Mouse (Mus musculus): ENCODE results near the gene AI837181.

AI837181 gene

DNA sequence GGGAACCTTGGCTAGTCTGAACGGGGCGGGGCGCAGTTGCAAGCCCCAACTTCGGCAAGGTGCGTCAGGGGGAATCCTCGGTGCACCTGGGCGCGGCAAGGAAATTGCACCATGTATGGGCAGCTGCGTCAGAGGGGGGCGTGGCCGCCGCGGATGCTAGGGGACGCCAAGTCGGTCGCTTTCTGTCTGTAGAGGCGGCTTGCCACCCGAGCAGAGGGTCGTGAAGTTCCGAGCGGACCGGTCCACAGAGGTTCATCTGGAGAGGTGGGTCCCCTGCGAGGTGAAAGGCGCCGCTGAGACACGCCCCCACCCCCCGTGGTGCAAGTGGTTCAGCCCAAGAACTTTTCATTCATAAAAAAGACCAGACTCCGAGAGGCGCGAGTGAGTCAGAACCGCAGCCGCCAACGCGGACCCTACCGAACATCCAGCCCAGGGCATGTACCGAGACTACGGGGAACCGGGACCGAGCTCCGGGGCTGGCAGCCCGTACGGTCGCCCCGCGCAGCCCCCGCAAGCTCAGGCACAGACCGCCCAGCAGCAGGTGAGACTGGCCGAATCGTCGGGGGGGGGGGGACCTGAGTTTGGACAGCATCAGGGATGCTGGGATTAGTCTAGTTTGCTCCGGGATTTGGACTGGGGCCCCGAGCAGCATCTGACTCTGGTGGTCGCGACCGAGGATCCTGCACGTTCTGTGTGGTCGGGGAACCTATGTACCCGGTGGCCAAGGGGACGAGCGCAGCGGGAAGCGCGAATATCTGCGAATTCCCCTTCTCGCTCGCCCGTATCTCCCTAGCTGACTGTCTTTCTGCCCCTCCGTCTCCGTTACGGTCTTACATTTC is 22.8 kb downstream of the AI837181 start, which contains the start of gene Fosl1:
Fosl1 (plus strand) TSS at position 33 of the 839 bp plus-strand sequence.
- DNase-seq (ENCODE audit: extremely low spot score) = peak; percentile 66

GRCm38 (mm10) chr19:5448354-5449150 is 23.6 kb downstream of the AI837181 start:
- no peak for DNase-seq (ENCODE audit: extremely low spot score)

- no peak for DNase-seq (ENCODE audit: extremely low spot score)
These were observed 24.7 kb downstream of the AI837181 start for GRCm38 (mm10) chr19:5449673-5450072.

DNA sequence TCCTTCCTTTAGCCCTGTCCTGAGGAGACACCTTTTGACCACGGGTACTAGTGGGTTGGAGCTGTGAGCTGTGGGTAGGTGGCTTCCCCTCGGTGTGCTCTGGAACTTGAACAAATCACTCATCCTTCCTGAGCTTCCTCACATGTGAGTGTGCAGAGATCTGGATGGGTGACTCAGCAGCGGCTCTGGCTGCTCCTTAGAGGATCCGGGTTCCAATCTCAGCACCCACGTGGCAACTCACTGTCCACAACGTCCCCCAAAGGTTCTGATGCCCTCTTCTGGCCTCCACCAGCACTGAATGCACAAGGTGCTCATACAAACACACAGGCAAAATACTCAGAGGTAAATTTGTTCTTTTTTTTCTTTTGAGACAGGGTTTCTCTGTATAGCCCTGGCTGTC is 26.8 kb downstream of the AI837181 start:
- DNase-seq (ENCODE audit: extremely low spot score) = no peak

DNA sequence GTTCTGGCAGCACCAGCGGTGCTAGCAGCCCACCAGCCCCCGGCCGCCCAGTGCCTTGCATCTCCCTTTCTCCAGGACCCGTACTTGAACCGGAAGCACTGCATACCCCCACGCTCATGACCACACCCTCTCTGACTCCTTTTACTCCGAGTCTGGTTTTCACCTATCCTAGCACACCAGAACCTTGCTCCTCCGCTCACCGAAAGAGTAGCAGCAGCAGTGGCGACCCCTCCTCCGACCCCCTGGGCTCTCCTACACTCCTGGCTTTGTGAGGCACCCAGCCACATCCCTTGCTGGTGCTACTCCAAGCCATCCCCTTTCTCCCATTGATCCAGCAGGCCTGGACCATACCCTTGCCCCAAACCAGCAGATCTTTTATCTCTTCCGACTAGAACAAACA is 30.1 kb downstream of the AI837181 start:
- no peak for DNase-seq (ENCODE audit: extremely low spot score)

DNA sequence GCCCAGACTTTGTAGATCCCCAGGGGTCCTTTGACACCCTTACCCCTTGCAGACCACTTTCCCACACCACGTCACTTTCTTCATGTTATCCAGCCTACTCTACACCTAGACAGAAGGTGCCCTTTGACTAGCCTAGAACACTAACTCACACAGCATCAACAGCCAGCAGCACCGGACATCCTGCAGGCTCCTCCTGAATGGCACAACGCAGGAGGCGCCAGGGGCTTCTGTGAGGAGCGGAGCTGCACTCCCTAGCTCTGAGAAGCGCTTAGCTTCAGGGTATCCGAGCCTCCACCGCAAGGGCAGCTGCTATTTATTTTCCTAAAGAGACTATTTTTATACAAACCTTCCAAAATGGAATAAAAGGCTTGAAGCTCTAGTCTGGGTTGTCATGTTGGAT is 30.6 kb downstream of the AI837181 start:
- no peak for DNase-seq (ENCODE audit: extremely low spot score)

DNA sequence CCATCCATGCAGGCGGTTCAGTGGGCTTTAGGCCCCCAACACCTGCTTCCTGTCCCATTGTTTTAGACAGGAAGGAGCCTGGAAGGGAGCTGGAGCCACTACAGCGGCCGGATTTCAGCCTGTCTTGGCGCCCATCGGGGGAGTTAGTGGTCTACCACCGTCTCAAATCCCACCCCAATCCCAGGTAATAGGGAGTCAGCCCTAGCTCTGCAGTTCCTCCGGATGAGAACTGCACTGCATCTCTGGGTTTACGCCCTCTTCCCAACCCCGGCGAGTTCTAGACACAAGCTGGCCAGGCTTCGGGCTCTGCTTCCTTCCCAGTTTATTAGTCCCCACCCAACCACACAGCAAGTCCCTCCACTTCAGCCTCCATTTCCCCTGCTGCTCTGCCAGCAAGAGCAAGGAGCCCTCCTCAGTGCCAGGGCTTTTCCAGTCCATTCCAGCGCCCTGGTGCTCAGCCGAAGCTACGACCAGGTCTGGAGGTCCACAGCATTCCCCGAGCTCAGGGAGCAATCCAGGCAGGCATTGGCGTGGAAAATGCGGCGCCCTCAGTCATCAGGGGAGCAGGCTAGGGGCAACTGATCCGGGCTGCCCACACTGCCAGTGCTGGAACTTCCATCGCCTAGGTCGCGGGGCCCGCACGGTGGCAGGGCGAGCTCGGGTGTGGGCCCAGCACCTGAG is 31.4 kb downstream of the AI837181 start:
- peak; percentile 29 for DNase-seq (ENCODE audit: extremely low spot score)

GRCm38 (mm10) chr19:5456922-5457745 is 32.2 kb downstream of the AI837181 start:
- peak; percentile 94 for DNase-seq (ENCODE audit: extremely low spot score)

DNA sequence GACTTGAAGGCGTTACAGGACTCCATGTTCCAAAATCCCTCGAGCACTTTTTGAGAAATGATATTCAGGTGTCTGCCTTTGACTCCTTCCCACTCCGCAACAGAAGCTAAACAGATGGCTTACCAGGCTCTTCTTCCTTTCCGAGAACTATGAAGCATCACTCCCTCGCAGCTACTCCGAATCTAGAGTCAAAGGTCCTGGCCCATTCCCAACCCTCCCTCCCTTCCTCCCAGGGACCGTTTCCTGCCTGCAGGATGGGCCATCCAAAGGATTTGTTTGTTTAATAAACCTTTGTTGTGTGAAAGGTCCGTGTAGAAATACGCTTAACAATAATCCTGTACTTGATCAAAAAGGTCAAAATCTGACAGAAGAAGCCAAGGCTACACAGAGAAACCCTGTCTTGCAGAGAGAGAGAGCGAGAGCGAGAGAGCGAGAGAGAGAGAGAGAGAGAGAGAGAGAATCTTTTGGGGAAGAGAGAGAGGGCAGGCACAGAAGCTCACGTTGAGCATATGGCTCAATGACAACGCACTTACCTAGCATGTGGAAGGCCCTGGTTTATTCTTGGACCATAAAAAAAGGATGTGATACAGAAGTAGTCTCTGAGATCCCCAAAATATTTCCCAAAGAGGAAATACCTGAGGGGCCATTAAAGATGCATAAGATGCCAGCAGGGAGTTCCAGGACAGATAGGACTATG is 33.0 kb downstream of the AI837181 start, which contains the start of gene Ccdc85b:
Ccdc85b (minus strand) TSS at position 149 of the 697 bp plus-strand sequence.
- no peak for DNase-seq (ENCODE audit: extremely low spot score)

- DNase-seq (ENCODE audit: extremely low spot score) = no peak
These were observed 34.1 kb downstream of the AI837181 start for GRCm38 (mm10) chr19:5459019-5459418.

DNA sequence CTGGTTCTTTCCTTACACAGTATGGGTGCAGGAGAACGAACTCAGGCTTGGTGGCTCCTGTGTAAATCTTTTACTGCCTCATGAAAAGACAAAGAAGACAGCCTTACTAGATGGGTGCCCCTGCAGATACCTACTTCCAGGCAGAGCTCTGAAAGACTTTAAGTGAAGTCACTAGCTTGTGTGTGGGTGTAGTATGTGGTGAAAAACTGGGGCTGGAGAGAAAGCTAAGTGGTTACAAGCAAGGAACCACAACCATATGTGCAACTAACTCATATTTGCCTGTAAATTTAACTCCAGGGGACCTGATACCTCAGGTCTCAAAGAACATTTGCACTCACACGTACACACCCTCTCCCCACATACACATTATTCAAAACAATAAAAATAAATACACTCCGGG is 35.0 kb downstream of the AI837181 start:
- no peak for DNase-seq (ENCODE audit: extremely low spot score)

GRCm38 (mm10) chr19:5460465-5460911 is 35.5 kb downstream of the AI837181 start, which contains the start of gene Fibp:
Gene Fibp, plus strand, starts transcription at chr19:5460615.
- peak; percentile 88 for DNase-seq (ENCODE audit: extremely low spot score)

GRCm38 (mm10) chr19:5461411-5461810 is 36.5 kb downstream of the AI837181 start:
- no peak for DNase-seq (ENCODE audit: extremely low spot score)

DNA sequence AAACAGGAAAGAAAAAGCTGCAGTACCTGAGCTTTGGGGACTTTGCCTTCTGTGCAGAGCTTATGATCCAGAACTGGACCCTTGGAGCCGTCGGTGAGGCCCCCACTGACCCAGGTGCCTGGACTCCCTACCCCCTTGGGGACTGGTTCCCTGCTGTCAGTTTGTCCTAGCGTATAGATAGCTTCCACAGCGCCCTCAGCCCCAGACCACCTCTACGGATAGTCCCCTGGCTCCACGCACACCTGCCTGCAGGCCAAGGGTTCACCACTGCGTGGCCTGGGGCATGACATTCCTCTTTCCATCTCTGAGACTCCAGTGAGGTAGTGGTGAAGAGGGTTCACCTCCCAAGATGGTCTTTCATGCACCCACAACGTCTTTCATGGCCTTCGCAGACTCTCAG is 38.3 kb downstream of the AI837181 start:
- DNase-seq (ENCODE audit: extremely low spot score) = no peak

DNA sequence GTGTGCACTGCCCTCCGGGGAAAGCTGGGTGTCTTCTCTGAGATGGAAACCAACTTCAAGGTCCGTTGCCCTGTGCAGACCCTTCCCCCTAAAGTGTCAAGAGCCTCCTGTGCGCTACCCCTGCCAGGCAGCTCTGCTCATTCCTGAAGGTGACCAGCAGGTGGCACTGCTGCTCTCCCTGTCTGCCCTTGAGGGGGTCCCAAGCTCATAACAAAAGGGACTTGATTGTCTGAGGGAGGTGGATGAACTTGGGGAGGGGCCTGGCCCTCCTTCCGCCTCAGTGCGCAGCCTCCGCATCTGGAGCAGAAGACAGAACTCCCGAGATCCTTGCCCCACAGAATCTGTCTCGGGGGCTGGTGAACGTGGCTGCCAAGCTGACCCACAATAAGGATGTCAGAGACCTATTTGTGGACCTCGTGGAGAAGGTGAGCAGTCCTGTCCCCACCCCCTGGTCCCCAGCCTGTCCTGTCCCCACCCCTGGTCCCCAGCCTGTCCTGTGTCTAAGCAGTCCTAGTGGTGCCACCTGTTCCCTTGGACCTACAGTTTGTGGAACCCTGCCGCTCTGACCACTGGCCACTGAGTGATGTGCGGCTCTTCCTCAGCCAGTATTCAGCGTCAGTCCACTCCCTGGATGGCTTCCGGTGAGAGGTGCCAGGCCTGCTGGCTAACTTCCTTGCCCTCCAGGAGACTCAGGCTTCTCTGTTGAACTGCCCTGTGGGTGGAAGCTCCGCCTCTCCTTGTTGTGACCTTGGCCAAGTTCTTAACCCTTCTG is 39.0 kb downstream of the AI837181 start:
- DNase-seq (ENCODE audit: extremely low spot score) = peak; percentile 73

- no peak for DNase-seq (ENCODE audit: extremely low spot score)
These were observed 40.1 kb downstream of the AI837181 start for GRCm38 (mm10) chr19:5465037-5465436.

GRCm38 (mm10) chr19:5466916-5467500 is 42.1 kb downstream of the AI837181 start:
- no peak for DNase-seq (ENCODE audit: extremely low spot score)

- DNase-seq (ENCODE audit: extremely low spot score) = no peak
These were observed 43.4 kb downstream of the AI837181 start, which contains the start of gene Ctsw for GRCm38 (mm10) chr19:5468374-5468773. Gene Ctsw, minus strand, starts transcription at chr19:5468507.

GRCm38 (mm10) chr19:5471846-5472245 is 46.9 kb downstream of the AI837181 start:
- no peak for DNase-seq (ENCODE audit: extremely low spot score)
